Mouse (Mus musculus) kidney, adult 11 months (tissue): ENCODE data around the gene Glt8d2.

Source experiments
- DNase-seq: peaks from one replicate; pipeline ENCODE4 v3.0.0; 2022

Glt8d2 gene

DNA sequence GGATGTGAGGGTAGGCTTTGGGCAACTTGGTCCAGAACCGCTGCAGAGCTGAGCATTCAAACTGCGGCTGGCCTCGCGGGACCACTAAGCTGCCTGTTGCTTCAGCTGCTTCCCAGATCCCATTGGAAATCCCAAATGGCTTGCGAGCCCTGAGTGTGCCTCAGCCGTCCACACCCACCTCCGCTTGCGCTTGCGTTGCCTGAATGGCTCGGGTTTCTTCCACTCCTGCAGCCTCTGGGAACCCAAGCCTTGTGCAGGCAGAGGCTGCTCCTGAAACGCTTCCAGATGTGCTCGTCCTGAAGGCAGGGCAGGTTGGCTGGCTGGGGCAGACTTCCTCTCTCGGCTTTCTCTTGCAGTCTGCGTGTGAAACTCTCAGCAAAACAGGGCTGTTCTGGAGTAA, at the start of gene Glt8d2:
TSS of gene Glt8d2 (minus strand) at position 157 of the 400 bp plus-strand sequence.
- no peak for DNase-seq

DNA sequence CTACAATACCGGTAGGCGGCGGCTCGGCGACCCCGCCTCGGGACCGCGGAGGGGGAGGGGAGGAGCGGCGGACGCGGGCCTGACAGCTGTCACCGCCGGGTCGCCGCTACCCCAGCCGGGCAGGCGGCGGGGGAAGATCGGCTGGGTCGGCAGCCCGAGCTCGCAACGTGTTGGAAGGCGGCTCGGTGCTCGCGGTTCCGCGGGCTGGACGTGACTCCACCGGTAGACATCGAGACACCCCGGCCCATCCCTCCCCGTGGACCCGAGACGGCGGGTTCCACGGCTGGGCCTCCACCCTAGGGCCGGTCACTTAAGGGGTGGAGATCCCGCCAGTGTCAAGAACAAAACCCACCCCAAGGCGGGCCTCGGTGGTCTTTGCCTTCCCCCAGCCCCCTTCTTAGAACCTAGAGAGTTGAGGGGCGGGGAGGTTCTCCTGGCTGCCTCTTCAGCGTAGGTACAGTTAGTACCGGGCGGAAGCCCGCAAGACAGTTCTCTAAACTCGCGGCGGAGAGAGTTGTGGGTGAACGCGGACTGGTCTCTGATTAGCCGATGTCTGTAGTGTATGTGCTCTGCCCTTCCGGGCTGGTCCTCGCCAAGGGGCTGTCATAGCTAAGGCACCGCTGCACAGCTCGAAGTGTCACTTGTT, 9.0 kb upstream of the Glt8d2 start:
- peak; percentile 17 for DNase-seq

DNA sequence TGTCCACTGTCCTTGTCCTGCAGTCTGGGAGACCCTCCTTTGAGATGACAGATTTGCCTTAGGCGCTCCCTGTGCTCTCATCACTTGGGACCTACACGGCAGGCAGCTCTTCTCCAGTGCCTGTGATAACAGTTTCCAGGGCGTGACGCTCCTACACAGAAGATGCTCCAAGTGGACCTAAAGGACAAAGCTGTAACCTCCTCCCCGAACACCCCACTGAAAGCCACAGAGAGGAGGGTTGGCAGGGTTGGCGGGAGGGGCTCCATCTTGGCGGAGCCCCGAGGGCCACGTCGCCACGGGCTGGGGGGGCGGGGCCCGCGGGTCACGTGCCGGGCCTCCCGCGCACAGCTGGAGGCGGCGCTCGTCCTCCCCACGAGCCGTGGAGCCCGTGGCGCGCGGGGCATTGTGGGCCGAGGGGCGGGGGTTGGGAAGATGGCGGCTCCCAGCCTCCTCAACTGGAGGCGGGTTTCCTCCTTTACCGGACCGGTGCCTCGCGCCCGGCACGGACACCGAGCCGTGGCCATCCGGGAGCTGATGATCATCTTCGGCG, 8.3 kb upstream of the Glt8d2 start:
- peak; percentile 82 for DNase-seq

DNA sequence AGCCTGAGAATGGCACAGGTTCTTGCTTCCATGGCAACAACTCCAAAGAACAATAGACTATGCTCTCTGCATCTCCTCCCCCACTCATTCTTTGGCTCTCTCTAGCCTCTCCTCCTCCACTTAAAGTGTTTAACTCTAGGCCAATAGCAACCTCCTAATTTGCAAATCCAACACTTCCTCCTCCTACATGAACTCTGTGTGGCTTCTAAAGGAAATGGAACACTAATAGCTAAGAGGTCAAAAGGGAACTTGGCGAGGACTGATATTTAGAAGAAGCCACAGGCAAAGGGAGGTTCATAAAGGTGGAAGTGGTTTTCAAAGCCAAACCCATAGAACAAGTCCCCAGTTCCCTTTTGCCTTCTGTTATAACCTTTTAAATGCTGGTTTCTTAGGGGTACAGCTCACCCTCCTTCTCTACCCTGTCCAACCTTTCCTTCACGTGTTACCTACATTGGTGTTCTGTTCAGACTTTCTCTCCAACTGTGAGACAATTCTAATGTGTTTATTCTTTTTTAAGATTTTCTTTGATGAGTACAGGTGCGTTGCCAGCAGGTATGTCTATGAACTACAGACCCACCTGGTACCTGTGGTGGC, 7.0 kb upstream of the Glt8d2 start:
- DNase-seq, result no peak

DNA sequence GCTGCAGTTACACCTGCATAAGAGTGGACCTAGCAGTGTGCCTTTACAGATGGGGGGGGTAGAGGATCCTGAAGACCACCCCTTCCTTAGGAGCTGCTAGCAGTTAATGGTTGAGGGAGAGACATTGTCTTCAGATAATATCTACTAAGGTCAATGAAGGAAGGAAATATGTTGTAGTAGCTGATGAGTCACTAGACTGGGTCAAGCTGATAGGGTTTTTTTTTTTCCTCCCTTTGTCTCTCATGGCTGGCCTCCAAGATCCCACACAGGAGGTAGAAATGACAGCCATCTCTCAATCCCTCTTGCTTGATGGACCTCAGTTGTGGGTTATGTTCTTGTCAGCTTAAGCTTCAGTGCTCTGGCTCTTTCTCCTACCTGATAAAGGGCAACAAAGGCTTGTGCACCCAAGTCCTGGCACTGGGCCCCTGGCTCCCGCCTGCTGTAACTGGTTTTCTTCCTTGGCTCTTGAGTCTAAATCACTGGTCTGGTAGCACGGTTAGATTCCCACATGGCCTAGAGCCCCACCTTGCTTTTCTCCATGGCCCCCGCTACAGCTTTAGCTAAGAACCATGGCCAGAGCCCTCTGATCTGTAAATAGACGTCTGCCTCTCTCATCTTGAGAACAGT, 6.1 kb upstream of the Glt8d2 start:
- DNase-seq, result no peak

DNA sequence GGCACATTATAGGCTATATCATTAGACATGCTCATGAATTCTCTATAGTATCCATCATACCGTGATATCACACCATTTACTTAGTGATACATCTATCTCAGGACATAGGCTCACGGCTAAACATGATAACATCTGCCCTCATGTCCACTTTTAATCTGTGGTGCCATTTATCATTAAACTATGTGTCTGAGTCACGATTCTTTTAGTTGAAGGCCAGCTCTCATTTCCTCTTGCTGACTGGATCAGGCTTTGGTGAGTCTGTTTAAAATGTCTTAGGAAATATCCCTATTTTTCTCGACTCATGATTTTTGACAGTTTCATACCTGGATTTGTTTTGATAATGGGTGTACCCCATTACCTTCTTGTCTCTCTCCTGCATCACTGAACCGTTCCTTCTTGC, 5.5 kb upstream of the Glt8d2 start, which contains the start of gene Hcfc2:
TSS of gene Hcfc2 (plus strand) at position 205 of the 400 bp plus-strand sequence.
- DNase-seq, result no peak

DNA sequence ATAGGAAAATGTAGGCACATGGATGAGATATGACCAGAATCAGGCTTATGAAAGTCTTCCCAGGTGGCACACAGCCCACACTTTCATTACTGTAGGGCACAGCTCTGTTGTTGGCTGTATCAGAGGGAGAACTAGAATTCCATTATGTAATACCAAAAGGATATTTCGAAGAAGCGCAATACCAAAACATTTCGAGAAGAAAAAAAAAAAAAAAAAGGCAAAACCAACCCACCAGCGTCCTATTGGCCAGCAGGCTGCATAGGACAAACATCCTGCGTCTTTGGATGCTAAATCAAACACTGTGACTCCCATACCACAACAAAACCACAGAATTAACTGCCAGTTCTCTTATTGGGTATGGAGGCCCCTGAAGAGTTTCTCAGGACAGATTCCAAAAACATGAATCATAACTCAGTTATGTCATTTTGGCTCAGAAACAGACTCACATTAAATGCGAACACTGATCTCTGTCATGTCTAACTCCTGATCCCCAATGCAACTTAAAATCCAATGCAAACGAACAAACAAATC, 704 bp downstream of the Glt8d2 start:
- no peak for DNase-seq

DNA sequence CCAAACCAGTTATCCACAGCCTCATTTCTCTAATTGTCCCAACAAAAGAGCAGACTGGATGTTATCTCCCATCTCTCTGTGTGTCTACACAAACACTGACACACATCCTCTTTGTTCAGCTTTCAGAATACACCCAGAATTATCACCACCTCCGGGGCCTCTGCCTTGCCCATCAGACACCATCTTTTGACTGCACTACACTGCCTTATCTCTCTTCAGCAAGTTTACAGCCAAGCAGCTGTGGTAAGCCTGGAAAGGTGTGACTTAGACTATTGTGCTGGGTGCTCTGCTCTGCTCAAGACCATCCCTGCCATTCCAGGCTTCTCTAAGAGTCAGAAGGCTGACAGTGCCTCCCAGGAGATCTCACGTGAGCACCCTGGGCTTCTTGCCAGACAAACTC, 5.0 kb downstream of the Glt8d2 start:
- DNase-seq, result no peak

DNA sequence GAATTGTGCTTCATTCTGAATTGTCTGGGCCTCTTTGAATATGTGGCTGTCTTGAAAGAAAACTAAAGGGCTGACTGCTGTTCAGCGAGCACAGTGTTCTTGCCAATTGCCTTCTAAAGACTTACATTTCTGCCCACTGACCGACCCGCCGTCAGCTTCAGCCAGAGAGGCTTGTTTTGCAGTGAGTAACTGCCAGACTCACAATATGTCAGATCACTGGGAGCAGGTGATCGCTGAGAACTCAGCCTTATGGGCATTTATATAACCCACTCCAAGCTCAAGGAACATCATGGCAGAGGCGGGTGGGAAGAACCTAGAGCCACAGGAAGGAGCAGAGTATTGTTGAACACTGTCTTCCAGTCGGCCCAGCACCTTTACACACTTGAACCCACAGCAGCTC, 8.8 kb downstream of the Glt8d2 start:
- DNase-seq, result no peak

DNA sequence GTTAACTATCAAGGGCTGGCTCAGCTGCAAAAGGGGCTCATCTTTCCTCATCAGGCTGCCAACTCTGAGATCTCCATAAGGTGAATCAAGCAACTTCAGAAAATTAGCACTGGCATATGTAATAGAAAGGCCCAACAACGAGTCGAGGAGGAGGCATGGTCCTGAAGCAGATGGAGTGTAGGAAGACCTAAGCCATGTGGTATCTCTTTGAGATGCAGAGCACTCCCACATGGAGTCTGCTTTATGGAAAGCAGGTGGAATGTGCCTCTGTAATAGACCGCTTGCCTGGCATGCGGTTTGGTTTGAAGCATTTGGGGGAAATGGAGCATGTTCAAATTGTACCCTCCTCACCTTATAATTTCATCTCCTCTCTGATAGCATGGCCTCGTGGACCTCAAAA, 9.7 kb downstream of the Glt8d2 start:
- no peak for DNase-seq

DNA sequence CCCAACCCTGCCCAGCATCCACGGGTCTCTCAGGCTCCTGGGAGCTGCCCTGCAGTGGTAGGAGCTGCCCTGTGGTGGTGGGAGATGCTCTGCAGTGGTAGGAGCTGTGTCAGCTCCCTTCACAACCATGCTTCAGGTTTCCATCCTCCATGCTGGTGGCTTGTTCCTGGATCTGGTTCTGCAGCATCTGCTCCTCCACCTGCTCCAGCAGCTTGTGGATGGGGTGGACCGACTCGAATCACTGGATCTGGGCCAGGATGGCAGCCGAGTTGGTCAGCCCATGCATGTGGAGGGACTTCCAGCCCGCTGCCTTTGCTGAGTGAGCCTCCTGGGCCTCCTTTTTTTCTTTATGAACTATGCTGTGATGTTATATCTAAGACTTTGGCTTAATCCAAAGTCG, 13.5 kb downstream of the Glt8d2 start:
- no peak for DNase-seq

DNA sequence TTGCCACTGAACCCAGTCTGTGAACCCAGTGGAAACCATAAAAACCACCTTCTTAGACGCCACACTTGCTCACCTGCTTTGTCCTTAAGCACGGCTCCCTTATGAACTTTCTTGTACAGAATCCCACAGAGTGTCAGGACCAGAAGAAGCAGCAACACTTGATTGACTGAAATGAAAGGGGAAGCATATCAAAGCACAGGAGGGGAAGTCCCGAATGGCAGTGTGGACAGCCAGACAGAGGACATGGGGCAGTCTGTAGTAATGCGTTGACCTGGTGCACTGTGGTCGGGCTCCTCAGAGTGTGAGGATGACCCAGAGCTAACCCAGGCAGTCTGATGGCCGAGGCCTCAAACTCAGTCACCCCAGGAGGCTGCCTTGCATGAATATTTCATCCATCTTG, 20.2 kb downstream of the Glt8d2 start:
- DNase-seq, result no peak

DNA sequence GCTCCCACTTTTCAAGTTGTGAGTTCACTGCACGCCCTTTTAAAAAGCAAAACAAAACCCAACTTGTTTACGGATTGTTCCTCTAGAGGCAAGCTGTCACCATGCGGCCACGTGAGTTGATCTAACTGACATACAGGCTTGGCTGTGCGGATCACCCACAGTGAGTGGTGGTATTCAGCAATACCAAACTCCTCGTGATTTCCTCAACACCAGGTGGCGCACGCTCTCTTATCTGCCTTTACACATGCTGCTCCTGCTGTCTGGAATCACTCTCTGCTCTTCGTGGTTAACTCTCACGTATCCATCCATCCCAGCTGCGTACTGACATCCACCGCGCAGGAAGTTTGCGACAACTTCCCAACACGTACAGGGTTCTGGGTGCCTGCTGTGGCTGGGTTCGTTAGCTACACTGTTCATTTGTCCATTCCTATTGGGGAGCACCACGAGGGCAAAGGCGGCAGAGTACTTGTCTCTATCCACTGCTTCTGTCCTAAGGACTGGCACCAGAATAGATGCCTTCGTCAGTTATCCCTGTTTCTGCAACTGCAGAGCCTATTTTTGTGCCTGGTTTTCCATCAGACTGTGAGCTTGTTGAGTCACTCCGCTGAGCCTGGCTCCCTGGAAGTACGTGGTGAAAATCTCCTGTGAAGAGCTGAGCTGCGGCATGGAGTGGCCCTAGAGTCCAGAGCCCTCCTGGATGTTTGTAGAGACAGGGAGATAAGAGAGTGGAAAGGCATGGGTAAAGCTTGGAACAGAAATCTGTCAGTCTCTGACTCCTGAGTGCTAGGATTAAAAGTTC, 23.8 kb downstream of the Glt8d2 start:
- peak; percentile 75 for DNase-seq

DNA sequence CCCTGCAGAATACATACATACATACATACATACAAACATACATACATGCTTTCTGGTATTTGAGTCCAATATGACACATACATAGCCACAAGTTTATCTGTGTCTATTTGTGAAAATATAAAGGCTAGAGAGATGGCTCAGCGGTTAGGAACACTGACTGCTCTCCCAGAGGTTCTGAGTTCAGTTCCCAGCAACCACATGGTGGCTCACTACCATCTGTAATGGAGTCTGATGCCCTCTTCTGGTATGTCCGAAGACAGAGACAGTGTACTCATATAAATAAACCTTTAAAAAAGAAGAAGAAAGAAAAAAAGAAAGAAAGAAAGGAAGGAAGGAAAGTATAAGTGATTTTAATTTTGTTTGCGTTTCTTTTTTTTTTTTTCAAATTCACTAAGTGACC, 24.5 kb downstream of the Glt8d2 start:
- no peak for DNase-seq

DNA sequence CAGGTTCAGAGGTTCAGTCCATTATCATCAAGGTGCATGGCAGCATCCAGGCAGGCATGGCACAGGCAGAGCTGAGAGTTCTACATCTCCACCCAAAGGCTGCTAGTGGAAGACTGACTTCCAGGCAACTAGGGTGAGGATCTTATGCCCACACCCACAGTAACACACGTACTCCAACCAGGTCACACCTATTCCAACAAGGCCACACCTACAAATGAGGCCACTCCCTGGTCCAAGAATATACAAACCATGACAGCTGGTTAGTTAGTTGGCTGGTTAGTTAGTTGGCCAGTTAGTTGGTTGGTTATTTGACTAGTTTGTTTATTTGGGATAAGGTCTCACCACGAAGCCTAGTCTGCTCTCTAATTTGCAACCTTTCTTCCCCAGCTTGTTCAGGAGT, 27.2 kb downstream of the Glt8d2 start:
- no peak for DNase-seq

DNA sequence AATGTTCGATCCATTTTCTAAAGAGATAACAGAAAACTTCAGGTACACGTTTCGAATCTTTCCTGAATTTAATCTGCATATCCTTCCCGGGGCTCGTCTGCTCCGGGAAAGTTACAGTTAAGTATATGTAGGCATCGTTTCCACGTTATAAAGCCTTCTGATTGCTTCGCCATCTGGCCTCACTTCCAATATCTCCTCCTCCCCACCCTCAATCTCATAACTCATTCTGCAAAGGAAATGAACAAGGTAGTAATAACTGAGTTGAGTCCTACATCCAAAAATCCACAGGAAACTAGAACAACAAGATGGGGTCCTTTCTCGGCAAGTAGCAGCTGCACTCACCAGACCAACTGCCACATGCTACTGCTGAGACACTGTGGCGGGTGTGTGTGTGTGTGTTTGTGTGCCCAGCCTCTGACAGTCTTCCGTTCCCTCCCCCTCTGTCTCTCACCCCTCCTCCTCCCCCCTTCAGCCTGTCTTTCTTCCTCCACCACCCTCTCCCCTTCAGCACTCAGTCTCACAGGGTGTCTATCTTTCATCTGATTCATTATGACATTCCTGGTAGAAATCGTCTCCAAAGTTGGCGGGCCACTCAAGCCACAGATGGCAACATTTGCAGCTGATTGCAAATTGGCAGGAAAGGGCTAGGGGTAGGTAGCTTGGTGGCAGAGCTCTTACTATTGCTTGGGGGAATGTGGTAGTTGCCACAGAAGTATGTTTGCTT, 28.0 kb downstream of the Glt8d2 start:
- no peak for DNase-seq

DNA sequence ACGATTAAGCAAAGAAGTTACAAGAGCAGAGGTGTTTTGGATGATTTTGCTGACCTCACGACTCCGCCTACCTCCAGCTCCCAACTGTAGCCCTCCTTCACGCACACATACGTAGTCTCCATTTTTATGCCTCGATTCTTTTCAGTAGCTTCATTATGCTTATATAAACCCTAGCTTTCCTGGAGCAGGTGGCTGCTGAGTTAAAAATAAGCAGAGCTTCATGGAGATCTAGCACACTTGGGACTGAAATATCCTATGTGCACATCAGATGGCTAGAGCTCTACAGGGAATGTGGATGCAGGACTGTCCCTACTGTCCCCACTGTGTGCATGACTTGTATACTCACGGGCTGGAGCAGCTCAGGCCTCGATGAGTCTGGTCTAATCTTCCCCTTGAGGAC, 28.6 kb downstream of the Glt8d2 start:
- no peak for DNase-seq

DNA sequence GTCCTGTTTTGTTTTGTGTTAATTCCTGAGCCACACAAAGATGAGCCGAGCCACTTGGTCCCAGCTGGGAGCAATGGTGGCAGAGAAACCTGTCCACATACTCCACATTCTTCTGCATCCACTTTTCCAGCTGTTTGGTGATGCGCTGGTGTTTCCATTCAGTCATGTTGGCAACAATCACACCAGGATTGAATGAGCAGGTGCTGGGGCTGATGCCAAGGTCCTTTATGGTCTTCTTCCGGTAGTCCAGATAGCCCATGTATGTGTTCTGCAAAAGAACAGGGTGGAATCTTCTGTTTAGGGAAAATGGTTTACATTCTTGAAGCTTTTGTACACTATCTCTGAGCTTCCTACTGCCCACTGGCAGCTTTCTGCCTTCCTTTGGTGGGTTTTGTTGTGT, 35.9 kb downstream of the Glt8d2 start:
- no peak for DNase-seq

DNA sequence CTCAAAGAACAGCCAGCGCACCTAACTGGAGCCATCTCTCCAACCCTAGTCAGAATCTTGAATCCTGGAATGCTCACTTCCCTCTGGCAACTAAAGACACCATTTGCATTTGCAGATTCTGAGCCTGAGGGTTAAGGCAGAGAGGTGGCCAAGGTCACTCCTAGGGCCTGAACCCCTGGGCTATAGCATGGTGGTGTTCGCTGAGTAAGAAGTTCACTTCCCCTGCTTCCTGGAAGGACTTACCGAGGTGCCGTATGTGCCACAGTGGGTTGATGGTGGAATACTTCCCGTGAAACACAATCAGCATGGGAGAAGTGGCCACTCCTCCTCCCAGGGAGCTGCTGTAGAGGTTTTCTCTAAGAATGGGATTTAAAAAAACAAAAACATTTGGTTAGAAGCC, 37.8 kb downstream of the Glt8d2 start:
- DNase-seq, result no peak

DNA sequence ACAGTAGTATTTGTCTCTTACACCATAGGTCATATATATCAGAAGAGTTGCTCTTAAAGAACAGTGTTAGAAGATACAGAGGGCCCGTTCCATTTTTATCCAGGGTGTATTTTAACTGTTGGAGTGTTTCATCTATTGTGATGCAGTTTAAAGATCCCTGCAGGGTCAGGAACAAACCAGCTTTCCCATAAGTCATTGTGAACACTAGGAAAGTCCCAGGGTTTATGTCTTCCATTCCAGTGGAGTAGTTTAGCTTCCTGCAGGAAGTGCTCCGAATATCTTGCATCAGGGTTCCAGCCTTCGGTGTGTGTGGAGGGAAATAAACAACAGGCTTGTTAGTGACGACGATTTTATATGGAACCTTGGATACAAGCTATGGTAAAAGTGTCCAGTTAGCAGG, 39.2 kb downstream of the Glt8d2 start:
- no peak for DNase-seq

DNA sequence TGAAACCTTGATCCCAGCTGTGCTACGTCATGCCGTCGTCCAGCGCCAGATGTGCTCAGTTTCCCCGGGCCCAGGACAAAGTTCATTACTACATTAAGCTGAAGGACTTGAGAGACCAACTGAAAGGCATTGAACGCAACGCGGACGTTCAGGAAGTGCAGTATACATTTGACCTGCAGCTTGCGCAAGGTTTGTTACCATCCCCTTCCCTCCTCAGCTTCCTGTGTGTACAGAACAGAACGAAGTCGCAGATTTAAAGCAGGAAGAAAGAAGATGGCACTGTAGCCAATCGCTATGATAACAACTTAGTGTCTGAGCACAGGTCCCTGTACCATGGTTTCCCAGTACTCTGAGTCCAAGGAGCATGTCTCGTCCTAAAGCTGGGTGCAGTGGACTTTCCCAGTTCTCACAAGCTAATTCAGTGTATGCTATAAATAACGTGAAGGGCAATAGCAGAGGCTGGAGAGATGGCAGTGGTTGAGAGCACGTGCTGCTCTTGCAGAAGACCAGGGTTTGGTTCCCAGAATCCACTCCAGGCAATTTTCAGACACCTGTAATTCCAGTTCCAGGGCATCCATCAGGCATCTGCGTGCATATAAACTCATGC, 43.1 kb downstream of the Glt8d2 start:
- DNase-seq, result no peak

DNA sequence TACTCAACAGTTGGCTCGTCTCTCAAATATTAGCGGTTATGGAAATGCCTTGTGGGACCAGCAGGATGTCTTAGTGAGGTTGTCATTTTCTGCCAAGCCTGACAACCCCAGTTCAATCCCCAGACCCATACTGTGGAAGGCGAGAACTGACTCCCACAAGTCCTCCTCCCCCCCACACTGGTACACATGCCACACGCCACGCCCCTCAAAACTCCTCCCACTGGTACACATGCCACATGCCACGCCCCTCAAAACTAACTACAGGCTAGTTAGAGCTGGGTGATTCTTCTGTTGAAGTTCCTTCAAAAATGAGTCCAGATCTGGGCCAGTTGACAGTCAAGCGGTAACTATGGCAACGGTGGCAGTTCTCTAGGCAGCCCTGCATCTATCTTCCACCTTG, 44.4 kb downstream of the Glt8d2 start:
- no peak for DNase-seq
